Mouse (Mus musculus): ENCODE data around the gene Slc2a2. TPM values are rescaled to one million over a fixed set of nuclear protein-coding genes. Genes with fewer than 3 reads are reported as not detected.
"Not testable (repeated sequence)": the region's sequence is repeated elsewhere in the genome, so short reads cannot be mapped to it uniquely, and the experiment has no call there.

Slc2a2 gene
- polyA plus RNA-seq, 1 experiment from 2014 or later = not detected

DNA sequence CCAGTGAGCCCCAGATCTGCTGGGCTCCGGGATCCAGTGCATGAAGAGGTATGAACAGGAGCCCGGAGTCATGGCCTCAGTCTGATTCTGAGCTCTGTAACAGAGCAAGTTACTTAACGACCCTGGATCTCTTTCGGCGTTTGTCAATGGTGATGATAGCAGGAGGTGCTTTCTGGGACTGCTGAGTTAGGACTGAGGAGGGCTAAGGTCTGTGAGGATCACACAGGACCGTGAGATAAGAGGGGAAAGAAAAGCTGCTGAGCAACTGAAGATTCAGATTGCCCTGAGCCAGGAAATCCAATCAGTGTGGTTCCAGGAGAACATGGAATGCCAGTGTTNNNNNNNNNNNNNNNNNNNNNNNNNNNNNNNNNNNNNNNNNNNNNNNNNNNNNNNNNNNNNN lies 42.6 kb downstream of the Slc2a2 start:
- Histone ChIP-seq H3K9ac (no peak overlapping the region), H3K27ac (no peak overlapping the region), H3K4me1 (no peaks in the 10 kb centered on the region; the same call in 1 of the 2 replicates), H3K36me3 (replicated peaks) (no peaks in the 10 kb centered on the region), H3K9me3 (no peaks in the 10 kb centered on the region), H3K27me3 (peaks cover 13% of the 10 kb centered on the region), H3K4me3 (replicated peaks) (no peak overlapping the region), H3K4me2 (no peak overlapping the region)
- 27% methylated on average over 6 of the region's 6 CpGs for WGBS
- ATAC-seq (ENCODE audit: low FRiP score) = no peak

DNA sequence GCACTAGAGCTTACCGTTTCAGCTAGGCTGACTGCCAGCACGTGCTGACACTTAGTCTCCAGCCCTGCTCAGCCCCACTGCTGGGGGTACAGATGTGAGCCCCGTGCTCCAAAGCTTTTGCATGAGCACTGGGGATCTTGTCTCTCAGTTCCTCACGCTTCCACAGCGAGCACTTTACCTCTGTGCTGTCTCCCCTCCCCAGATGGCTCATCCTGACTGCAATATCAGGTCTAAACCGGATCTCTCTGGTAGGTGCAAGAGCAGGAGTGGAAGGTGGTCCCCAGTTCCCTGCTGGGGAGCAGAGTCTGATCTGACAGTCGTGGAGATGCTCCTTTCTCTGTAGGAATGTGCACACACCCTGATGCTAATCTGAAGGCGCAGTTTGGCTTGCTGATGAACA lies 45.5 kb downstream of the Slc2a2 start:
- Histone ChIP-seq H3K4me2 (no peak overlapping the region), H3K4me1 (no peaks in the 10 kb centered on the region), H3K27ac (no peak overlapping the region), H3K36me3 (replicated peaks) (no peaks in the 10 kb centered on the region), H3K9ac (no peak overlapping the region), H3K9me3 (no peaks in the 10 kb centered on the region), H3K27me3 (peaks cover 13% of the 10 kb centered on the region), H3K4me3 (replicated peaks) (no peak overlapping the region)
- WGBS = 50% methylated on average over 8 of the region's 8 CpGs
- no peak for ATAC-seq (ENCODE audit: low FRiP score)

DNA sequence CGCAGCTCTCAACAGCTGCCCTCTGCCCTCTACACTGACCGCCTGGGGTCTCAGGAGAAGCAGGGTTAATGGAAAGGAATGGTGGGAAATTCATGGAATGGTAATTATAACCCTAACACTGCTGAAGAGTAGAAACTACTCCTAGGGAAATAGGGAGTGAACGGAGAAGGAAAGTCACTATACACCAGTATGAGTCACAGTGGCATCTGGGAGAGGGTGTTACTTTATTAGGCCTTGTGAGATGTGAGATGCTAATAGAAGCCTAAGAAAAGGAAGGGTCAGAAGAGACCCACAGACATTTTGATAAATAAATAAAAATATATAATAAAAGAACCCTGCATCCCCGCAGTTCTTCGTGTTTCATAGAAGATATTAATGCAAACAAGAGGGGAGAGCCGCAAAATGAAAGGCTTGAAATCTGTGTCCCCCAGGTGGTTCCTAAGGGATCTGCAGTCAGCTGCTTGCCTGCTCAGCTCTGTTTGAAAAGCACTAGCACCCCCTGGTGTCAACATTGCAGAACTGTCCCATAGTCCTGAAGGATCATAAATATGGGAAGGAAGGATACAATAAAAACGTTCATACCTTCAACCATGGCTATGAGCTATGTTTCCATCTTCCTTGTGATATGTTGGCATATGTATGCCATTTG lies 48.3 kb downstream of the Slc2a2 start:
- no peak overlapping the region for H3K4me2 ChIP-seq
- H3K4me1 ChIP-seq = no peaks in the 10 kb centered on the region
- peak; percentile 85 for ATAC-seq (ENCODE audit: low FRiP score)
- no peaks in the 10 kb centered on the region for H3K9me3 ChIP-seq
- no peak overlapping the region for H3K4me3 ChIP-seq (replicated peaks)
- no peak overlapping the region for H3K27ac ChIP-seq
- no peaks in the 10 kb centered on the region for H3K36me3 ChIP-seq (replicated peaks)
- H3K9ac ChIP-seq = no peak overlapping the region
- H3K27me3 ChIP-seq = peaks cover 6% of the 10 kb centered on the region; the same call in 1 of the 2 replicates
- WGBS = 32% methylated on average over 7 of the region's 7 CpGs

DNA sequence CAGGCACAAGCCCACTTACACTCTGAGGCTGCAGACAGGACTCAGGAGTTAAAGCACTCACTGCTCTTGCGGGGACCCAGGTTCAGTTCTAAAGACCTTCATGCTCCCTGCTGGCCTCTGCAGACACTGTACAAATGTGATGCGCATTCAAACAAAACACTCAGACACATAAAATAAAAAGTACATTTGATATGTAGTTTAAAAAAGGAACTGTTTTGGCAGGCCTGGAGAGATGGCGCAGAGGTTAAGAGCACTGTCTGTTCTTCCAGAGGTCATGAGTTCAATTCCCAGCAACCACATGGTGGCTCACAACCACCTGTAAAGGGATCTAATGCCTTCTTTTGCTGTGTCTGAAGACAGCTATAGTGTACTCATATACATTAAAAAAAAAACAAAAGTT lies 50.4 kb downstream of the Slc2a2 start:
- Histone ChIP-seq H3K27me3 (peaks cover 3% of the 10 kb centered on the region; the same call in 1 of the 2 replicates), H3K4me3 (replicated peaks) (no peak overlapping the region), H3K27ac (no peak overlapping the region), H3K9me3 (no peaks in the 10 kb centered on the region), H3K4me1 (no peaks in the 10 kb centered on the region), H3K9ac (no peak overlapping the region), H3K4me2 (no peak overlapping the region), H3K36me3 (replicated peaks) (no peaks in the 10 kb centered on the region)
- no peak for ATAC-seq (ENCODE audit: low FRiP score)
- 91% methylated on average over 3 of the region's 3 CpGs for WGBS

DNA sequence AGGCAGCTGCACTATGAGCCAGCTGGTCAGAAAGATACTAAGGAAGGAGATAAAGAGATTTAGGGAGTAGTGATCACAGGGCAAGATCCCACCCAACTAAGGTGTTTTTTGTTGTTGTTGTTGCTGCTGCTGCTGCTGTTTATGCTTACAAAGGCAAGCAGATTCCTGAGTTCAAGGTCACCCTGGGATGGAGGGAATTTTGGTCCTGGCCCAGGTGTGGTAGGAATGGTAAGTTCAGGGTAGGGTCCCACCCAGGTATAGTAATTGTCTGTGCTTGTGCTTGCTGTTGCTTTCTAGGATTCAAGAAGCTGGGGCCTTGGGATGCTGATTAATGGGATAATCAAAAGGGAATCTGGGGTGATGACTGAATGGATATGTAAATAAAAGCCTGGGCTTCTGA lies 51.3 kb downstream of the Slc2a2 start:
- no peak overlapping the region for H3K4me3 ChIP-seq (replicated peaks)
- H3K4me1 ChIP-seq = no peaks in the 10 kb centered on the region
- H3K27ac ChIP-seq = no peak overlapping the region
- no peaks in the 10 kb centered on the region for H3K36me3 ChIP-seq (replicated peaks)
- no peak overlapping the region for H3K4me2 ChIP-seq
- ATAC-seq (ENCODE audit: low FRiP score) = no peak
- no peaks in the 10 kb centered on the region for H3K27me3 ChIP-seq
- H3K9ac ChIP-seq = no peak overlapping the region
- no peaks in the 10 kb centered on the region for H3K9me3 ChIP-seq

DNA sequence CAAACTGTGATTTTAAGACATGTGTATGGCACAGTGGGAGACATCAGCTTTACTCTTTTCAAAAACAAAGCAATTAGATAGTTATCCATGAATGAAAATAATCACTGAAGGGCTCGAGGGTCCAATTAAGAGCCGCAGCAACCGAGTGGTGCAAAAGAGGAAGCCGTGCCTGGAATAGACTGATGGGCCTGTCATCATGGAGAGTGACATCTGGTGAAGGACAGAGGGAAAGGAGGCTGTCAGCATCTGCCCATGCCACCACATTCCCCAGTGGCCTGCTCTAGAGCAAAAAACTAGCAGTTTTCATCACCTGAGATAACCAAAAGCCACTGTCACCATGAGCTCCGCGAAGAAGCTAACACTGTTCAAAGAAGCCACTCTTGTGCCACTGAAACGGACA lies 57.8 kb downstream of the Slc2a2 start:
- H3K27me3 ChIP-seq = no peaks in the 10 kb centered on the region
- 0 out of 2 replicates have a peak, but pooled peaks have one; percentile 36 for ATAC-seq (ENCODE audit: low FRiP score)
- H3K27ac ChIP-seq = no peak overlapping the region
- 58% methylated on average over 7 of the region's 7 CpGs for WGBS
- no peak overlapping the region for H3K9ac ChIP-seq
- no peaks in the 10 kb centered on the region for H3K9me3 ChIP-seq
- H3K36me3 ChIP-seq (replicated peaks) = no peaks in the 10 kb centered on the region
- H3K4me3 ChIP-seq (replicated peaks) = no peak overlapping the region
- no peaks in the 10 kb centered on the region; the same call in 1 of the 2 replicates for H3K4me1 ChIP-seq
- no peak overlapping the region for H3K4me2 ChIP-seq

DNA sequence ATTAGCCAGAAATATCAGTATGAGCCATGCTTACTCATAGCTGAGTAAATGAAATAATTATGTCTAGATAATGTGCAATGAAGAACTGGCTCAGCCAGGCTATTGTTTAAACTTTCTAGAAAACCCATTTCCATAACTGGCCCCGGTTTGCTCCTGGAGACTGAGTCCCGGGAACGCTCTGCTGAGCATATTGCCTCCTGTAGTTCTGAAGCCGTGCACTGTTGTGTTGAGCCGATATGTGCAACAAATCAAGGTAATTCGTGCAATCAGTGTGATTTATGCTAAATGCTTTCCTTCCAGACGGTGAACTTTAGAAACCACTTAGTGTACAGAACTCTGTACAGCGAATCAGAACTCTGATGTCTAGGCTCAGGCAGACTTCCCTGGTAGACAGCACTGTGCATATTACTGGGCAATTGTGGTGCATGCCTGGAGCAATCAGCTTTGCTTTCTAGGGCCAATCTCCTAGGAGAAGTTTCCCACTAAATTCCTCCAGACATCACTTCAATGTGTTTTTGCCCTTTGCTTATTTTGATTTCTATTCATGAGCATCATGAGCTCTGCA lies 63.6 kb downstream of the Slc2a2 start:
- no peak overlapping the region for H3K27ac ChIP-seq
- H3K36me3 ChIP-seq (replicated peaks) = no peaks in the 10 kb centered on the region
- ATAC-seq (ENCODE audit: low FRiP score) = no peak
- no peak overlapping the region for H3K4me2 ChIP-seq
- no peaks in the 10 kb centered on the region for H3K4me1 ChIP-seq
- no peak overlapping the region for H3K9ac ChIP-seq
- WGBS = 82% methylated on average over 8 of the region's 8 CpGs
- H3K27me3 ChIP-seq = no peaks in the 10 kb centered on the region
- H3K9me3 ChIP-seq = no peaks in the 10 kb centered on the region
- H3K4me3 ChIP-seq (replicated peaks) = no peak overlapping the region

DNA sequence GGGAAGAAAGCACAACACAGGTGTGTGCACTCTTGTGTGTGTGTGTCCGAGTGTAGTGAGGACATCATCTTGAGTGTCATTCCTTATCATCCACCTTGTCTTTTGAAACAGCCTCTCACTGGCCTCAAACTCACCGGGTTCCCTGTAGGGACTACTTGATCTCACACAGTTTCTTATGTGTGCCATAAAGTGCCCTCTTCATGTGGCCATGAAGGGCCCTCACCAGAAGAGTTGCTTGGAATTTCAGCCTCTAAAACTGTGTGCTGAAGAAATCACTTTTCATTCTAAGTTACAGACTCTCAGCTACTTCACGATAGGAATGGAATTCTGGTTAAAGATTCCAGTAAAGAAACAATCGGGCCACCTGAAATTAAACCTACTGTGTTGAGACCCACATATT lies 69.2 kb downstream of the Slc2a2 start:
- WGBS = 92% methylated on average over 4 of the region's 4 CpGs
- Histone ChIP-seq H3K9ac (no peak overlapping the region), H3K9me3 (no peaks in the 10 kb centered on the region), H3K36me3 (replicated peaks) (no peaks in the 10 kb centered on the region), H3K4me2 (no peak overlapping the region), H3K4me3 (replicated peaks) (no peak overlapping the region), H3K27ac (no peak overlapping the region), H3K27me3 (no peaks in the 10 kb centered on the region), H3K4me1 (no peaks in the 10 kb centered on the region)
- ATAC-seq (ENCODE audit: low FRiP score) = no peak

DNA sequence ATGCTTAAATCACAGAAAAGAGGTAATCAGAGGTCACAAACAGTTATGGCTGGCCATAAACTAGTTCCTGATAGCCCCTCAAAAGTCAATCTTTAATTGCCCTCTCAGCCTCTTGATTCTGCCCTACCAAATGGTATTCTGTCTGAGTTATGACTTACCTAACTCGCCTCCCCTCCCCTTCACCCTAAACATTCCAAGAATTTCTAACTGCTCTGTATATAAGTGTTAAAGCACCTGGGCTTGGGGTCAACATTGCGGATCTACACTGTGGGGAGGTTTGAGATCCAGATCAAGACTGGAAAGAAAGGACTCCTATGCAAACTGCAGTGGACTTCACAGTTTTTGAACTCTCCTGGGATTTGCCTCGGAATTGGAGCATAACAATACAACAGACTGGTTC lies 70.5 kb downstream of the Slc2a2 start:
- Histone ChIP-seq H3K4me3 (replicated peaks) (no peak overlapping the region), H3K27ac (no peak overlapping the region), H3K9me3 (no peaks in the 10 kb centered on the region), H3K4me1 (no peaks in the 10 kb centered on the region), H3K36me3 (replicated peaks) (no peaks in the 10 kb centered on the region), H3K27me3 (no peaks in the 10 kb centered on the region), H3K4me2 (no peak overlapping the region), H3K9ac (no peak overlapping the region)
- whole genome bisulfite sequencing = 87% methylated on average over 3 of the region's 3 CpGs
- no peak for ATAC-seq (ENCODE audit: low FRiP score)

DNA sequence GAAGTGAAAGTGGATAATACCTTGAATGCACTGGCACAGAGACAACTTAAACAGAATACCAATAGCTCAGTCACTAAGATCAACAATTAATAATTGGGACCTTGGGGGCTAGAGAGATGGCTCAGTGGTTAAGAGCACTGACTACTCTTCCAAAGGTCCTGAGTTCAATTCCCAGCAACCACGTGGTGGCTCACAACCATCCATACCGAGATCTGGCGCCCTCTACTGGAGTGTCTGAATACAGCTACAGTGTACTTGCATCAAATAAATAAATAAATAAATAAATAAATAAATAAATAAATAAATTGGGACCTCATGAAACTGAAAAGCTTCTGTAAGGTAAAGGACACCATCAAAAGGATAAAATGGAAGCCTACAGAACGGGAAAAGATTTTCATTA lies 75.2 kb downstream of the Slc2a2 start:
- H3K4me1 ChIP-seq = not testable (repeated sequence)

DNA sequence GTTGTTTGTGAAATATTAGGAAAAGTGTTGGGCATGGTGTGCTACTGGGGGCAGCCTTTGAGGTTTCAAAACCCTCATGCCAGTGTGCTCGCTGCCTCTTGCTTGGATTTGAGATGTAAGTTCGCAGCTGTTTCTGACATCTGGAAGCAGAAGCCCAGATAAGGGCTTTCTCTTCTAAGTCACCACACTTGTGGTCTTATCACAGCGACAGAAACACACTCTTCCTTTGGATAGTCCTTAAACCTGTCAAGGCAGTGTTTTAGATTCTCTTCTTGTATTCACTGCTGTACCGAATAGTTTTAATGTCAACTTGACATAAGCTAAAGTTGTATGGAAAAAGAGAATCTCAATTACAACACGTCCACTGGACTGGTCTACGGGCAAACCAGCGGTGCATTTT lies 77.7 kb downstream of the Slc2a2 start:
- WGBS = 90% methylated on average over 7 of the region's 7 CpGs
- Histone ChIP-seq H3K4me2 (no peak overlapping the region), H3K9me3 (no peaks in the 10 kb centered on the region), H3K4me1 (no peaks in the 10 kb centered on the region), H3K4me3 (replicated peaks) (no peak overlapping the region), H3K9ac (no peak overlapping the region), H3K36me3 (replicated peaks) (no peaks in the 10 kb centered on the region), H3K27me3 (0 out of 2 replicates have a peak, but pooled peaks cover 3% of the 10 kb centered on the region), H3K27ac (no peak overlapping the region)
- no peak for ATAC-seq (ENCODE audit: low FRiP score)

More for the DNA sequence above, 75.2 kb downstream of the Slc2a2 start:
- ATAC-seq (ENCODE audit: low FRiP score); H3K36me3 ChIP-seq (replicated peaks); H3K27me3 ChIP-seq; H3K4me3 ChIP-seq (replicated peaks); H3K27ac ChIP-seq; H3K9ac ChIP-seq; H3K9me3 ChIP-seq; H3K4me2 ChIP-seq: not testable (repeated sequence)
- 62% methylated on average over 4 of the region's 4 CpGs for WGBS

DNA sequence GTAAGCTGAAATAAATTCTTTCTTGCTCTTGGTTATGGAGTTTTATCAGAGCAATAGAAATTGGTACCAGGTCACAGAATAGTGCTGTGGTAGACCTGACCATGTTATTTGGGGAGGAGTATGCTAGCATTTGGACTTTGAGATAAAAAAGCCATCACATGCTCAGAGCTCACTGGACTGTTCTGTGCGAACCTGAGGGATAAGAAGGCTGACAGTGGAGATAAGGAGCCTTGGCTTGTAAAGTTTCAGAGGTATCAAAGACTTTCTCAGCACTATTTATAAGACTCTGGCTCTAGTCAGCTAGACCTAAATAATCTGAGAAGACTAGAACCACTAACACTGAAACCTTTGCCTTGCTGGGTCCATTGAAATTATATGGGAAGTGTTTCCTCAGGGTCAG lies 78.3 kb downstream of the Slc2a2 start:
- Histone ChIP-seq H3K27ac (no peak overlapping the region), H3K9ac (no peak overlapping the region), H3K4me1 (peaks cover 4% of the 10 kb centered on the region; the same call in 1 of the 2 replicates), H3K9me3 (no peaks in the 10 kb centered on the region), H3K4me3 (replicated peaks) (no peak overlapping the region), H3K4me2 (no peak overlapping the region), H3K36me3 (replicated peaks) (no peaks in the 10 kb centered on the region), H3K27me3 (0 out of 2 replicates have a peak, but pooled peaks cover 7% of the 10 kb centered on the region)
- ATAC-seq (ENCODE audit: low FRiP score) = no peak
- 94% methylated on average over 1 of the region's 1 CpGs for WGBS

DNA sequence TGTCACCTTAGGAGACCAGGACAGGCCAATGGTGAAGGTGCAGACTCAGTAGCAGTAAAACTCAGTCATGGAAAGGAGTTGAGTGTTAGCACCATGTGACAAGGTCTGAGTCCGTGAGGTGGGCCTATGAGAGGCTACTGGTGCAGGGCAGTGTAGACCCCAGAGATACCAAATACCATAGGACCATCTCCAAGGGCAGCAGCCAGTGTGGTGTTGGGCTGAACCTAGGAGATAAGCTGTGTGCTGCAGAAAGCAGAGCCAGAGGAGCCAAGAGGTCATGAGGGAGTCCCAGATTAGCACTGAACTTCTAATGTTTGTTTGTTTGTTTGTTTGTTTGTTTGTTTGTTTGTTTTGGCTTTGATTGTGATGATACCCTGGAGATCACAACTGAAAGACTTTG lies 78.8 kb downstream of the Slc2a2 start:
- 83% methylated on average over 1 of the region's 1 CpGs for WGBS
- H3K4me2 ChIP-seq = no peak overlapping the region
- no peak overlapping the region for H3K4me3 ChIP-seq (replicated peaks)
- 0 out of 2 replicates have a peak, but pooled peaks cover 7% of the 10 kb centered on the region for H3K27me3 ChIP-seq
- no peak overlapping the region for H3K9ac ChIP-seq
- no peaks in the 10 kb centered on the region for H3K36me3 ChIP-seq (replicated peaks)
- ATAC-seq (ENCODE audit: low FRiP score) = no peak
- no peaks in the 10 kb centered on the region for H3K9me3 ChIP-seq
- no peak overlapping the region for H3K27ac ChIP-seq
- peaks cover 5% of the 10 kb centered on the region; the same call in 1 of the 2 replicates for H3K4me1 ChIP-seq

Data from forebrain, embryonic 12.5 days (tissue).